Mouse (Mus musculus) thymus, postnatal 36 days (tissue): ENCODE results near the gene Clec4e.
"Not testable (repeated sequence)": the region's sequence is repeated elsewhere in the genome, so short reads cannot be mapped to it uniquely, and the experiment has no call there.

Experiments used
- DNase-seq, 2 experiments: peaks; one replicate each; pipeline ENCODE4 v3.0.0; 2022; ENCODE audit warnings: mixed read lengths in 2 of 2

The Clec4e gene

GRCm38 (mm10) chr6:123289753-123290152, at the start of gene Clec4e:
TSS of gene Clec4e (minus strand) at chr6:123289870.
- no peak for DNase-seq

- DNase-seq, result no peak
Observed at GRCm38 (mm10) chr6:123332503-123332902, 42.8 kb upstream of the Clec4e start.

GRCm38 (mm10) chr6:123308033-123308432, 18.4 kb upstream of the Clec4e start, which contains the start of gene Vmn2r19:
TSS of gene Vmn2r19 (plus strand) at chr6:123308333.
- no peak for DNase-seq

- DNase-seq, result not testable (repeated sequence)
Observed at GRCm38 (mm10) chr6:123306315-123306714, 16.6 kb upstream of the Clec4e start.

GRCm38 (mm10) chr6:123296687-123297086, 7.0 kb upstream of the Clec4e start:
- no peak for DNase-seq

- DNase-seq, result not testable (repeated sequence)
Observed at GRCm38 (mm10) chr6:123293509-123293908, 3.8 kb upstream of the Clec4e start.

- no peak for DNase-seq
Observed at GRCm38 (mm10) chr6:123292751-123293400, 3.2 kb upstream of the Clec4e start.

- no peak for DNase-seq
Observed at GRCm38 (mm10) chr6:123288931-123289330, 739 bp downstream of the Clec4e start.

GRCm38 (mm10) chr6:123286311-123286710, 3.4 kb downstream of the Clec4e start:
- no peak for DNase-seq

- no peak for DNase-seq
Observed at GRCm38 (mm10) chr6:123279443-123279842, 10.2 kb downstream of the Clec4e start.

GRCm38 (mm10) chr6:123266945-123267344, 22.7 kb downstream of the Clec4e start:
- no peak for DNase-seq

- DNase-seq, result no peak
Observed at GRCm38 (mm10) chr6:123265809-123266208, 23.9 kb downstream of the Clec4e start.

GRCm38 (mm10) chr6:123264194-123264593, 25.5 kb downstream of the Clec4e start:
- no peak for DNase-seq

GRCm38 (mm10) chr6:123261555-123262161, 28.0 kb downstream of the Clec4e start, which contains the start of gene Clec4d:
TSS of gene Clec4d (plus strand) at chr6:123262111.
- no peak for DNase-seq

GRCm38 (mm10) chr6:123260868-123261267, 28.8 kb downstream of the Clec4e start:
- no peak for DNase-seq

GRCm38 (mm10) chr6:123259889-123260603, 29.6 kb downstream of the Clec4e start:
- DNase-seq, result no peak

- DNase-seq, result no peak
Observed at GRCm38 (mm10) chr6:123258946-123259345, 30.7 kb downstream of the Clec4e start.

- DNase-seq, result no peak
Observed at GRCm38 (mm10) chr6:123252735-123253134, 36.9 kb downstream of the Clec4e start.

- not testable (repeated sequence) for DNase-seq
Observed at GRCm38 (mm10) chr6:123248862-123249261, 40.8 kb downstream of the Clec4e start.

- no peak for DNase-seq
Observed at GRCm38 (mm10) chr6:123244201-123244600, 45.5 kb downstream of the Clec4e start.

- DNase-seq, result no peak
Observed at GRCm38 (mm10) chr6:123237582-123237981, 52.1 kb downstream of the Clec4e start.
